Mouse (Mus musculus): ENCODE measurements around the gene Camkv. TPM values are rescaled to one million over a fixed set of nuclear protein-coding genes. Genes with fewer than 3 reads are reported as not detected.

Camkv gene
- total and polyA plus RNA-seq, 3 experiments = not detected

- Histone ChIP-seq H3K27me3 (replicated peaks) (peaks cover 34% of the 10 kb centered on the region), H3K4me1 (ENCODE audit: control insufficient read depth in 1 of 2, insufficient read depth in 2 of 2) (peaks cover 13 to 47% of the 10 kb centered on the region in 2 experiments), H3K4me2 (ENCODE audit: insufficient read depth, low read depth, poor library complexity, severe bottlenecking) (peak overlapping the region; percentile 89), H3K9ac (ENCODE audit: insufficient read depth, low read depth) (peak overlapping the region; percentile 42), H3K9me3 (replicated peaks; ENCODE audit: low read length) (peaks cover 7% of the 10 kb centered on the region), H3K79me2 (replicated peaks; ENCODE audit: control insufficient read depth, extremely low read depth, insufficient read depth, poor library complexity, severe bottlenecking) (peaks cover 33% of the 10 kb centered on the region), H3K27ac (ENCODE audit: insufficient read depth, low read depth) (0 out of 2 replicates have a peak overlapping the region, but pooled peaks have one; percentile 12), H3K4me3 (replicated peaks in 1 of 3; ENCODE audit: low read depth in 2 of 3, low read length in 2 of 3, poor library complexity in 1 of 3) (peak overlapping the region; percentile 86 to 95 (median 89)), H3K36me3 (replicated peaks in 1 of 2; ENCODE audit: control insufficient read depth in 1 of 2, insufficient read depth in 1 of 2, low read length in 1 of 2) (peaks cover 3 to 23% of the 10 kb centered on the region in 2 experiments)
- in situ Hi-C loops (cut with MboI; ENCODE audit: low pct_ligation_motif_present, low pct_unique_long_range_greater_than_20kb, low sequenced_read_pairs) = no loop called here
- peak; percentile 89 for DNase-seq (ENCODE audit: extremely low read depth)
- TF ChIP-seq USF2 (conservative IDR thresholded peaks at IDR 0.05; ENCODE audit: low read depth, low read length) (no peak), POLR2AphosphoS2 (IDR thresholded peaks at IDR 0.05; ENCODE audit: low read depth, low read length) (no peak; the same call in 1 of the 2 replicates), ZNF384 (IDR thresholded peaks at IDR 0.05; ENCODE audit: low read depth, low read length) (no peak), JUN (IDR thresholded peaks at IDR 0.05; ENCODE audit: insufficient read depth, low read depth, low read length) (no peak), ETS1 (conservative IDR thresholded peaks at IDR 0.05; ENCODE audit: low read depth, low read length) (0 out of 2 replicates have a peak, but pooled peaks have one; percentile 8), MAX (IDR thresholded peaks at IDR 0.05; ENCODE audit: low read length) (peak; percentile 70; the same call in 1 of the 2 replicates), MAZ (IDR thresholded peaks at IDR 0.05; ENCODE audit: low read depth, low read length) (0 out of 2 replicates have a peak, but pooled peaks have one; percentile 39), ZKSCAN1 (IDR thresholded peaks at IDR 0.05; ENCODE audit: borderline replicate concordance, low read depth, low read length) (no peak), ZMIZ1 (IDR thresholded peaks at IDR 0.05; ENCODE audit: low read depth, low read length) (peak; percentile 71), JUND (conservative IDR thresholded peaks at IDR 0.05; ENCODE audit: low read depth, low read length) (no peak), UBTF (IDR thresholded peaks at IDR 0.05; ENCODE audit: low read depth, low read length) (no peak), BHLHE40 (IDR thresholded peaks at IDR 0.05; ENCODE audit: low read depth, low read length) (peak; percentile 17; the same call in 1 of the 2 replicates), E2F4 (IDR thresholded peaks at IDR 0.05; ENCODE audit: insufficient replicate concordance, low read depth, low read length) (peak; percentile 96), EP300 (IDR thresholded peaks at IDR 0.05; ENCODE audit: low read length) (no peak), MYC (IDR thresholded peaks at IDR 0.05; ENCODE audit: low read depth, low read length) (peak; percentile 57; the same call in 1 of the 2 replicates), NELFE (IDR thresholded peaks at IDR 0.05; ENCODE audit: low read depth, low read length) (peak; percentile 82), SMC3 (IDR thresholded peaks at IDR 0.05; ENCODE audit: low read depth, low read length) (no peak), MEF2A (IDR thresholded peaks at IDR 0.05; ENCODE audit: borderline replicate concordance, low read depth, low read length) (peak; percentile 28; the same call in 1 of the 2 replicates), RCOR1 (conservative IDR thresholded peaks at IDR 0.05; ENCODE audit: low read depth, low read length) (no peak), TCF12 (IDR thresholded peaks at IDR 0.05; ENCODE audit: low read depth, low read length) (peak; percentile 63), PAX5 (IDR thresholded peaks at IDR 0.05; ENCODE audit: low read length) (no peak), USF1 (IDR thresholded peaks at IDR 0.05; ENCODE audit: low read depth, low read length) (no peak), POLR2A (IDR thresholded peaks at IDR 0.05; ENCODE audit: low read depth, low read length) (peak; percentile 86), CTCF (conservative IDR thresholded peaks at IDR 0.05 in 1 of 2, IDR thresholded peaks at IDR 0.05 in 1 of 2; ENCODE audit: low read depth in 2 of 2, low read length in 2 of 2) (no peak), MAFK (IDR thresholded peaks at IDR 0.05; ENCODE audit: insufficient replicate concordance, low read length) (no peak), HCFC1 (IDR thresholded peaks at IDR 0.05; ENCODE audit: low read depth, low read length) (peak; percentile 86), ZC3H11A (IDR thresholded peaks at IDR 0.05; ENCODE audit: low read depth, low read length) (no peak), IRF4 (IDR thresholded peaks at IDR 0.05; ENCODE audit: low read depth, low read length) (peak; percentile 83), TBP (conservative IDR thresholded peaks at IDR 0.05; ENCODE audit: low read depth, low read length) (peak; percentile 73), KAT2A (IDR thresholded peaks at IDR 0.05; ENCODE audit: insufficient replicate concordance, low read length) (peak; percentile 81), CHD2 (IDR thresholded peaks at IDR 0.05; ENCODE audit: low read length) (peak; percentile 85), ELF1 (IDR thresholded peaks at IDR 0.05; ENCODE audit: low read depth, low read length) (peak; percentile 87), MXI1 (IDR thresholded peaks at IDR 0.05; ENCODE audit: low read depth, low read length) (peak; percentile 91), CHD1 (IDR thresholded peaks at IDR 0.05; ENCODE audit: low read depth, low read length) (no peak), NRF1 (IDR thresholded peaks at IDR 0.05; ENCODE audit: low read depth, low read length) (0 out of 2 replicates have a peak, but pooled peaks have one; percentile 13), SIN3A (IDR thresholded peaks at IDR 0.05; ENCODE audit: low read length) (peak; percentile 99), RAD21 (IDR thresholded peaks at IDR 0.05; ENCODE audit: low read depth, low read length) (no peak), GABPA (IDR thresholded peaks at IDR 0.05; ENCODE audit: insufficient replicate concordance, low read depth, low read length) (no peak)
- dilution Hi-C loops (cut with MboI; ENCODE audit: extremely low pct_ligation_motif_present, extremely low pct_unique_long_range_greater_than_20kb, low sequenced_read_pairs) = no loop called here
Measured at GRCm38 (mm10) chr9:107950460-107951355, 15.2 kb downstream of the Camkv start.

Data from CH12.LX (cell line).